Mouse (Mus musculus): ENCODE results near the gene Kpna7.

The Kpna7 gene

GRCm38 (mm10) chr5:144963817-144964261, 120.0 kb downstream of the Kpna7 start:
- DNase-seq (ENCODE audit: low read depth, low spot score): peak; percentile 23

GRCm38 (mm10) chr5:144963401-144963800, 120.4 kb downstream of the Kpna7 start:
- DNase-seq (ENCODE audit: low read depth, low spot score): no peak

GRCm38 (mm10) chr5:144958271-144958670, 125.6 kb downstream of the Kpna7 start:
- no peak for DNase-seq (ENCODE audit: low read depth, low spot score)

DNA sequence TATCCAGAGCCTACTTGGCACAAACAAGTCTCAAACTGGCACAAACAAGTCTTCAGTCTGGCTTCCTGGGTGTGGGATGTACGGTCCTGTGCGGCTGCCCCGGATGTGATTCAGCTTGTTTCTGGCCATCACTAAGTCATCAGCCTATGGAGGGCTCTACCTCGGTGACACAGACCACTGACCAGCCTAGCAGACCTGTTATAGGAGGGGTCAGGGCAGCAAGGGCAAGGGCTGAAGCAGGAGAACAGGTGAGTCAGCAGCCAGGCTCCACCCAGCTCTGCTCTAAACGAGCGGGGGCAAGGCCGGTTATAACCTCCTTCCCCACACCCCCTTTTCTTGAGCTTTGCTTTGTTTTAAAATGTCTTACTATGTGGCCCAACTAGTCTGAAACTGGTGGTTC, 129.4 kb downstream of the Kpna7 start:
- no peak for DNase-seq (ENCODE audit: low read depth, low spot score)

DNA sequence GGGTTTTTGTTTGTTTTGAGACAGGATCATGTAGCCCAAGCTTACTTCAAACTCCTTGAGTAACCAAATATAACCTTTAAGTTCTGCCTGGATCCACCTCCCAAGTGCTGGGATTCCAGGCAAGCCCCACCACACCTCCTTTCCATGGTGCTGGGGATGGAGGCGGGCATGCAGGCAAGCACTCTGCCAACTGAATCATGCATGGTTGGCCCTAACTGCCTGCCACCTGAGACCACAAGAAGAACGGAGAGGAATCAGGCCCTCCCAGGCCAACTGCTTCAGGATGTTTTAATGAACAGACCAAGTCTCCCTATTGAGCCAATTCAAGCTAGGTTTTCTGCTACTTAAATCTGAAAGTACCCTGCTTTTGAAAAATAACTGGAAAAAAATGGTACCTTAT, 131.2 kb downstream of the Kpna7 start:
- no peak for DNase-seq (ENCODE audit: low read depth, low spot score)

GRCm38 (mm10) chr5:144950428-144951051, 133.3 kb downstream of the Kpna7 start:
- no peak for DNase-seq (ENCODE audit: low read depth, low spot score)

DNA sequence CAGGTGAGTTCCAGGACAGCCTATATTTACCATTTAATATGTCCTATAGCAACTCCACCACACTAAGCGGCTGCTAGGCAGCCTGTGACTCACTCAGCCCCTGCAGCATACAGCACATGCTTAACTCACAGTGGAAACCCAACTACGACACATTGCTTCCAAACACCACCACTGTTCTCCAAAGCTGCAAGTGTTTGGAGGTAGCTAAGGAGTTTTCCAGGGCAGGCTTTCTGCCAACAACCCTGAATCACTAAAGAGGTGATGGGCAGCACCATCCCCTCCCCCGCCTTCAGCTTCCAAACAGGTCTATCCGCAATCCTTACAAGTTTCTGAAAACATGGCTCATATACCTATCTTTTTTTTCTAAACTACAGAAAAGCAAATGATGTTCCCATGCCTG, 134.0 kb downstream of the Kpna7 start:
- no peak for DNase-seq (ENCODE audit: low read depth, low spot score)

GRCm38 (mm10) chr5:144948422-144948821, 135.4 kb downstream of the Kpna7 start:
- no peak for DNase-seq (ENCODE audit: low read depth, low spot score)

- no peak for DNase-seq (ENCODE audit: low read depth, low spot score)
These were observed 135.8 kb downstream of the Kpna7 start for GRCm38 (mm10) chr5:144948002-144948401.

- no peak for DNase-seq (ENCODE audit: low read depth, low spot score)
These were observed 137.8 kb downstream of the Kpna7 start for GRCm38 (mm10) chr5:144946032-144946431.

- DNase-seq (ENCODE audit: low read depth, low spot score): no peak
These were observed 138.9 kb downstream of the Kpna7 start for GRCm38 (mm10) chr5:144944932-144945331.

- no peak for DNase-seq (ENCODE audit: low read depth, low spot score)
These were observed 139.5 kb downstream of the Kpna7 start for GRCm38 (mm10) chr5:144944370-144944769.

DNA sequence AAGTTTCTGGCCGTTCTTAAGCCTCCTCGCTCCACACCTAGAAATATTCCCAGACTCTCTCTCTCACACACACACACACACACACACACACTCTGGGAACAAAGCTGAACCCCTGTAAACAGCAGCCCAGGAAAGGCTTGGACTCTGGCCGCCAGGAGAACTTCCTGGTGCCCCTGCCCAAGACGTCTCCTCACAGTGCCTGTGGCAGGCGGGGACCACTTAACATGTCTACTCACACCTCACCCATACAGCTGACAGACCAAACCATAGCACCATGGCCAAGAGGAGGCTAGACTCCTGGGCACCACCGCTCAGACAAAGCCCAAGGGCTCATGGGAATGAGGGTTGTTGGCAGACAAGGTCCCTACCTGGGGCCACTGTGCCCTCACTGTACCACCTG, 140.5 kb downstream of the Kpna7 start:
- DNase-seq (ENCODE audit: low read depth, low spot score): no peak

- no peak for DNase-seq (ENCODE audit: low read depth, low spot score)
These were observed 141.4 kb downstream of the Kpna7 start for GRCm38 (mm10) chr5:144942431-144942830.

DNA sequence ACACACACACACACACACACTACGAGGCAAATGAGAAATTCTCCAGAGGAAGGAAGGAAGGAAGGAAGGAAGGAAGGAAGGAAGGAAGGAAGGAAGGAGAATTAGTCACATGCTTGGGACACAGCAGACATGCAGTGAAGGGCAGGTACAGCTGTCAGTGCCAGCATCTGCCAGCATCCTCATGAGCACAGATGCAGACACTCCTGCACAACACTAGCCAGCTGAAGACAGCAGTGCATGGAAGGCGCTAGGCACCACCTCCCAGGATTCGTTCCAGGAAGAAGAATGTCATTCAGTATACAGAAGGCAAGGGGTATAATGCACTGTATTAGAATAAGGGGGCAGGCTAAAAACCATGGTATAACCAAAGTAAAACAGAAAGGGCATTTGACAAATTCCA, 142.9 kb downstream of the Kpna7 start:
- no peak for DNase-seq (ENCODE audit: low read depth, low spot score)

DNA sequence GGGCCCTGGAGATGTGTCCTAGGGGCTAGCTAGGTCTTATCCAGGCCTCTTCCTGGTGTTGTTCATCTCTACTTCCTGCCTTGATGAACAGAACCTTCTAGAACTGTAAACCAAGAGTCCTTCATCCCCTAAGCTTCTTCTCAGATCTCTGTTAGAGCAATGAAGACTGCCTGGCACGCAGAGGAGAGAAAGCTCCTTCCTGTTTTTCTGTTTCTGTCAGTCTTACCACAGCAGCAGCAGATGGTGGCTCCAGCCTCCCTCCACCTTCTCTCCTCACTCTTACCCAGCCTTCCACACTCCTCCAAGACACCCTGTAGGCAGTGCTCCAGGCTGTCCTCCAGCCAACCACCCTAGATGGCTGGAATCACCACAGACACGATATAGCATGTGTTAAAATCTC, 146.5 kb downstream of the Kpna7 start:
- DNase-seq (ENCODE audit: low read depth, low spot score): no peak

Measured in retina, adult 2 months (tissue).